Mouse (Mus musculus) liver (tissue): Measurements from ENCODE around the gene Smap1.

Experiments used
- DNase-seq: peaks from one replicate; pipeline ENCODE4 v3.0.0-alpha.2; 2020; ENCODE audit warnings: mixed read lengths

Smap1 gene

GRCm38 (mm10) chr1:23919086-23919485, 3.0 kb downstream of the Smap1 start:
- peak; percentile 14 for DNase-seq

- no peak for DNase-seq
Measured at GRCm38 (mm10) chr1:23915483-23915882, 6.6 kb downstream of the Smap1 start.

- DNase-seq: no peak
Measured at GRCm38 (mm10) chr1:23912988-23913387, 9.1 kb downstream of the Smap1 start.

- no peak for DNase-seq
Measured at GRCm38 (mm10) chr1:23906082-23906481, 16.0 kb downstream of the Smap1 start.

GRCm38 (mm10) chr1:23903340-23903739, 18.8 kb downstream of the Smap1 start:
- no peak for DNase-seq

- no peak for DNase-seq
Measured at GRCm38 (mm10) chr1:23902736-23903135, 19.4 kb downstream of the Smap1 start.

GRCm38 (mm10) chr1:23899647-23900020, 22.5 kb downstream of the Smap1 start:
- DNase-seq: peak; percentile 73

- DNase-seq: no peak
Measured at GRCm38 (mm10) chr1:23899020-23899646, 23.0 kb downstream of the Smap1 start.

- no peak for DNase-seq
Measured at GRCm38 (mm10) chr1:23892072-23892471, 30.0 kb downstream of the Smap1 start.

GRCm38 (mm10) chr1:23884914-23885313, 37.2 kb downstream of the Smap1 start:
- no peak for DNase-seq

- no peak for DNase-seq
Measured at GRCm38 (mm10) chr1:23884087-23884668, 37.9 kb downstream of the Smap1 start.

- no peak for DNase-seq
Measured at GRCm38 (mm10) chr1:23882681-23883080, 39.4 kb downstream of the Smap1 start.

GRCm38 (mm10) chr1:23872194-23872593, 49.9 kb downstream of the Smap1 start:
- no peak for DNase-seq

GRCm38 (mm10) chr1:23867350-23867862, 54.7 kb downstream of the Smap1 start:
- no peak for DNase-seq

GRCm38 (mm10) chr1:23865566-23865965, 56.6 kb downstream of the Smap1 start:
- DNase-seq: no peak

GRCm38 (mm10) chr1:23860944-23861343, 61.2 kb downstream of the Smap1 start:
- no peak for DNase-seq

- DNase-seq: no peak
Measured at GRCm38 (mm10) chr1:23855623-23856022, 66.5 kb downstream of the Smap1 start.

- no peak for DNase-seq
Measured at GRCm38 (mm10) chr1:23846044-23846680, 76.0 kb downstream of the Smap1 start.

GRCm38 (mm10) chr1:23845007-23845406, 77.1 kb downstream of the Smap1 start:
- DNase-seq: no peak

GRCm38 (mm10) chr1:23843790-23844189, 78.3 kb downstream of the Smap1 start:
- DNase-seq: no peak

GRCm38 (mm10) chr1:23842629-23843028, 79.5 kb downstream of the Smap1 start:
- DNase-seq: no peak

- DNase-seq: no peak
Measured at GRCm38 (mm10) chr1:23840924-23841323, 81.2 kb downstream of the Smap1 start.

GRCm38 (mm10) chr1:23836630-23837029, 85.5 kb downstream of the Smap1 start:
- DNase-seq: no peak

- no peak for DNase-seq
Measured at GRCm38 (mm10) chr1:23834819-23835218, 87.3 kb downstream of the Smap1 start.
